Mouse (Mus musculus) brain, embryonic 14.5 days (tissue): ENCODE data around the gene Cbx5.
A peak's percentile ranks its signal among the peaks of the same experiment; 100 is the strongest.

ENCODE experiments used
- CTCF ChIP-seq: fragments of 200-500 bp; IDR thresholded peaks from 2 replicates; pipeline ENCODE4 v1.5.1; 2012; ENCODE audit warnings: inconsistent platforms, mild to moderate bottlenecking, moderate library complexity, borderline replicate concordance; ENCODE audit not compliant: insufficient read depth, insufficient read length; ENCODE audit errors: extremely low read depth
- POLR2A ChIP-seq: fragments of 200-500 bp; IDR thresholded peaks from 2 replicates; pipeline ENCODE4 v1.6.1; 2012; ENCODE audit warnings: mild to moderate bottlenecking, inconsistent platforms, borderline replicate concordance; ENCODE audit not compliant: poor library complexity, insufficient read depth, insufficient read length, severe bottlenecking; ENCODE audit errors: extremely low read depth

GRCm38 (mm10) chr15:103272419-103273279, 33.0 kb upstream of the Cbx5 start, which contains the start of gene Copz1:
- TF ChIP-seq CTCF (peak; percentile 20; the same call in 1 of the 2 replicates), POLR2A (peak; percentile 50; the same call in 1 of the 2 replicates)
